Mouse (Mus musculus) layer of hippocampus, postnatal 36 days (tissue): ENCODE measurements around the gene Kptn. TPM values are rescaled to one million over a fixed set of nuclear protein-coding genes. Genes with fewer than 3 reads are reported as not detected.
A peak's percentile ranks its signal among the peaks of the same experiment; 100 is the strongest.

Source experiments
- DNase-seq, 2 experiments: peaks; one replicate each; pipeline ENCODE4 v3.0.0; 2022
- total RNA-seq, 2 experiments: library from RNA; stranded (reverse); gene quantifications; 2 replicates each; pipeline ENCODE4 v1.2.3; 2021

Gene Kptn
- 10 to 100 TPM; 32.0 to 37.8 TPM for total RNA-seq

DNA sequence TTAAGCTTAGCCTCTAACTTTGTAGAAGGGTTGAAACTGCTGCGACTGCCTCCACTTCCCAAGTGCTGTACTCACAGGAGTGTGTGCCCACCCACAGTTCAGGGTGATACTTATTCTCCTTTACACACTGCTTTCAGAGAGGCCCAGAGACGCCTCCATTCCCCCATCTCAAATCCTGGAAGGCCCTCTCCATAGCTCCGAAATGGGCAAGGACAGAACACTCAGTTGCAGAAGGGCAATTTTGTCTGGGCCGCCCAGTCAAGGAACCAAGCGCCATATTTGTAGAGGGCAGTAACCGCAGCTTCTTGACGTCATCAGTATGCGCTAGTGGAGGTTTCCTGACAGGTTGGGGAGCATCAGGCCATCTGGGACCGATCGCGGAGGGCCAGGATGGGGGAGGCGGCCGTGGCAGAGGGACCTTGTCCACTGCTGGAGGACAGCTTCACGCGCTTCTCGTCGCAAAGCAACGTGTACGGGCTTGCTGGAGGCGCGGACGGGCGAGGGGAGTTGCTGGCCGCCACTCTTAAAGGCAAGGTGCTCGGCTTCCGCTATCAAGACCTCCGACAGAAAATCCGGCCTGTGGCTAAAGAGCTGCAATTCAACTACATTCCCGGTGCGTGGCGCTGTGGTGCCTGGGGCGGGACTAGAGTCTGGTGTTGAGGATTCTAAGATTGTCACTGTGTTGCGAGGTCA lies at the start of gene Kptn:
TSS of gene Kptn (plus strand) at position 327 of the 693 bp plus-strand sequence.
- DNase-seq = peak; percentile 93

DNA sequence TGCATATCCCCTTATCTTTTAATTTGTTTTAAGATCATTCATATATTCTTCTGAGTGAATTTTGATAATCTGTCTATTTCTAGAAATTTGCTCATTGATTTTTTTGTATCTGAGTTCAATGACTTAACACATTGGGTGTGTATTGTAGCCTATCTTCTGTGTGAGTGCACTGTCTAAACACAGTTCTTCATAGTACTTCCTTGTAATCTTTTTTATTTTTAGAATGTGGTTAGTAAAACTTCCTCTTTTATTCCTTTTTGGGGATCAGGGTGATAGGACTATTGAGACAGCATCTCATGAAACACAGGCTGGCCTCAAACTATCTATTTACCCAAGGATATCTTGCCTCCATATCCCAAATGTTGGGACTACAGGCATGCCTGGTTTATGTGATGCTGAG lies 48.8 kb upstream of the Kptn start:
- no peak for DNase-seq

DNA sequence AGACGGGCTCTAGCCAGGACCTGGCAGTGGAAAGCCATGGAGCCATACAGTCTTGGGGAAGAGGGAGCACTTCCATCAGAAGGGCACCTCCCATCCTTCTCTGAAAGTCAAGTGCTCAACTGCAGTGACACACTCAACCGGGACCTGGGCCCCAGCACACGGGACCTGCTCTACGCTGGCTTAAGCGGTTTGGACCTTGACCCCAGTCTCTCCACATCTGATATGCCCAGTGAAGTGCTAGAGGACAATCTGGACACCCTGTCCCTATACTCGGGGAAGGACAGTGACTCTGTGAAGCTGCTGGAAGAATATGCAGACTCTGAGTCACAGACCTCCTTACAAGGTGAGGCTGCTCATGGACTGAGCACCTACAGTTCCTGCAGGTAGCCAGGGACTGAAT lies 47.8 kb upstream of the Kptn start:
- DNase-seq = no peak

DNA sequence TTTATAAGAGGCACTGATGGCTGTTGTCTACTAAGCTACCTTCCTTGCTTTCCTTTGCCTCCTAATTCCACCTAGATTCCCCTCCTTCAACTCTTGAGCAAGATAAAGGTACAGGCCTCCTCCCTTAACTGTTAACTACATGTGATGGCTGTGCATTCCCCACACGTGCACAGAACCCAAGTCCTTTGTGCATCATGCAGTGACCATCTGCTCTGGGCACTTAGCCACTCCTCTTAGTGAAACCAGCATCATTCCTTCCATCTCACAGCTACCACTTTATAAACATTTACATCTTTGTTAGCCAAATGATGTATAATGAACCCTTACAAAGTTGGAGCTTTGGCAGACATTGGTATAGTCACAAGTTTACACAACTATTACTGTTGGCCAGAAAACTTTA lies 39.7 kb upstream of the Kptn start:
- DNase-seq = no peak

DNA sequence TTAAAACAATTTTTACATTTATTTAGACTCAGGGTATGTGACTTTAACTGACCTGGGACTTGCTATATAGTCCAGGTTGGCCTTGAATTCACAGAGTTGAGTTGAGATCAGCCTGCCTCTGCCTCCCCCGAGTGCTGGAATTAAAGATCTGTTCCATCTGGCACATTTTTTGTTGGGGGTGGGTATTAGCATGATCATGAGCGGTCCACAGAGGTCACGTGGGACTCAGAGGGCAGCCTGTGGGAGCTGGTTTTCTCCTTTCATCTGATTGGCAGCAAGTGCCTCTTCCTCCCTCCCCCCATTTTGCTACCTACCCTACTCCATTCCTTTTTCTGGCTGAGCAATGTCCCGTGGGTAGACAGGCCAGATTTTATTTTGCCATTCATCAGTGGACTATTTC lies 39.1 kb upstream of the Kptn start:
- no peak for DNase-seq

DNA sequence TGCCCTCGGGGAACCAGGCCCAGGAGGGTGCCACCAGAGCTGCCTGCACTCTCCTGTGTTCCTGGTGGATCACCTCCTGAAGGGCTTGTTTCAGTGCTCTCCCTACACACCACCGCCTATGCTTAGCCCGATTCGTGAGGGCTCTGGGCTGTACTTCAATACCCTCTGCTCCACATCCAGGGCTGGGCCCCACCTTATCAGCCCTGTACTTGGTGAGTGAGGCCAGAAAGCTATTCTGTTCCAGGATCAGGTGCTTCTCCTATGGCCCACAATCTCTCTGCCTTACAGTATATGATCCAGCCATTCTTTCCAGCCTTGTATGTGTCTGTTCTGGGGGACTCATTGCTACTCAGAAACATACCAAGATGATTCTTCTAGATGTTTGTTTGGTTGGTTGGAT lies 36.3 kb upstream of the Kptn start:
- no peak for DNase-seq

DNA sequence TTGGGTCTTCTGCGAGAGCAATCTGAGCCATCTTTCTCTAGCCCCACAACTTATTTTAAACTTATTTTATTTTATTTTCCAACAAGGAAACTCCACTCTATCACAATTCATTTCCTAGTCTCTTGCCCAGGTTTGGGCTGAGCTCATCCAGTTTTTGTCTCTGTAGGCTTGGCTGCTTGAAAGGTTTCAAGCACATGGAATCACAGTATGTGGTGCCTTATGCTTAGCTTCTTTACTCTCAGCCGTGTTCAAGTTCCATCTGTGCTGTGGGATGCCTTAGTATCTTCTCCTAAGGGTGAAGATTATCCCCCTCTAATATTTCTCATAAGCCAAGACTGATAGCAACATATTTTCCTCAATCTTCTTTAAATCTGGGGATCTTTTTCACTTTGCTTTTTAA lies 32.1 kb upstream of the Kptn start:
- DNase-seq = no peak

DNA sequence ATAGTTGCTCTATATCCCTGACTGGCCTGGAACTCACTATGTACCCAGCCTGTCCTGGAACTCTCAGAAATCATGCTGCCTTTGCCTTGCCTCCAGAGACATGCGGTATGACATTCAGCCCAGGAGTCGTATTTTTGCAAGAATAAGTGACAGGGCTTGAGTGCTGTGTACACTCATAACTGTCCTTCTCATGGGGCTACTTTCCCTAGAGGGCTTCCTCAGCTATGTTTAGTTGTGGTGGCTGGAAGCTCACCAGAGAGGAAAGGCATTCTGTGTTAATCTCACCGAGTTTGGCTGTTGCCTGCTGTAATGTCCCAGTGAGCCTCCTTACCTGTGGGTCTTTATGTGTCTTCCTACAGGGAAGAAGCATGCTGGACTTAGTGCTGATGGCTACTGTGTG lies 25.1 kb upstream of the Kptn start:
- no peak for DNase-seq

DNA sequence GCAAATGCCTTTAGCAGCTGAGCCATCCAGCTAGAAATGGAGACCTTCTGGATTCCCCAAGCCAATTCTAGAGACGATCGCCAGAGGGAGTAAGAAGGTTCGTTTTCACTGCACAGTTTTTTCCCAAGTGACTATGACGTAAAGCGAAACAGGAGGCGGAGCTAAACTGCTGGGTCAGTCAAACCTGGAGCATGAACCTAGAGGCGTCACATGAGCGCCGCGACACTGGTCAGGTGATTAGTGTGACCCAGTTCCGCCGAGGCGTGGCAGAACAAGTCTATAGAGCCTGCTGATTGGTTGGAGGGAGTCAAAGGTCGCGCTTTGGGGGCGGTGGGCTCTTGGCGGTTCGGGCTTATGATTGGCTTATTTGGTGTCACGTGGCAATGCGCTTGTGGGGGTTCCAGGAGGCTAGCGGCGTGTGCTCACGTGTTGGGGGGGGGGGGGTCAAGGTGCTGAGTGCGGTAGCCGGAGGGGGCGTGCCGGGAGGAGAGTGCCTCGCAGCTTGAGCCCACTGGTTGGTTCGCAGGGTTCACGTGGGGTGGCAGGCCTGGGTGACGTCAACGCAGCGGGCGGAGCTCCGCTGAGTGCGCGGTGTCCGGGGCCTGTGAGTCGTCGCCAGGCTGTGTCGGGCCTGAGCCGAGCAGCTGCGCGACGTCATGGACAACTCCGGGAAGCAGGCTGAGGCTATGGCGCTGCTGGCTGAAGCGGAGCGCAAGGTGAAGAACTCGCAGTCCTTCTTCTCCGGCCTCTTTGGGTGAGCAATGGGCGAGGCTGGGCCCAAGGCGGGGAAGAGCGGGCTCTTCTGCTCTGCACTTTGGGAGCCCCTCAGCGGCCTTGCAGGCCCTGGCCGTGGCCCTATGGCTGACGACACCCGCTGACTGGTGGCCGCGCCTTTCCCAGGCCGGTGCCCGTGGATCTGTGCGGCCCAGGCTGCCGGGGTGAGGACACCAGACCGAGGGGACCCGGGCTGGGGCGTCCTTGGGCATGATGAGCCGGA lies 21.4 kb upstream of the Kptn start, which contains the start of gene Napa:
TSS of gene Napa (plus strand) at position 438 of the 997 bp plus-strand sequence.
- peak; percentile 97 to 98 for DNase-seq

DNA sequence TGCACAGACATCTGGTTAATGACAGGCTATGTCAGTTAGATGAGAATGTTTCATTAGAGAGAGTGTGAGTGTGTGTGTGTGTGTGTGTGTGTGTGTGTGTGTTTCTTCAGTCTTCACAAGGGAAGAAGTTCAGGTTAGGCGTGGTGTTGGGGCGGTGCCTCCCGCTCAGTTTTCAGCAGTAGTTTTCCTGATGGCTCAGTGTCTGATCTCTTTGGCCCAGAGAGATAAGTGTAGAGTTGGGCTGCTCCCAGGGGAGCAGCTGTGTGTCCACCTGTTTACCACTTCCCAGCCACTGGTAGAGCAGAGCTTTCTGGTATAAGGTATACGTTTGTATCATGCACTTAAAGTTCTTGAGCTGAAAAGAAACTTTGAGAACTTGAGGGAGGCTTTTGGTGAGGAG lies 19.8 kb upstream of the Kptn start:
- no peak for DNase-seq

DNA sequence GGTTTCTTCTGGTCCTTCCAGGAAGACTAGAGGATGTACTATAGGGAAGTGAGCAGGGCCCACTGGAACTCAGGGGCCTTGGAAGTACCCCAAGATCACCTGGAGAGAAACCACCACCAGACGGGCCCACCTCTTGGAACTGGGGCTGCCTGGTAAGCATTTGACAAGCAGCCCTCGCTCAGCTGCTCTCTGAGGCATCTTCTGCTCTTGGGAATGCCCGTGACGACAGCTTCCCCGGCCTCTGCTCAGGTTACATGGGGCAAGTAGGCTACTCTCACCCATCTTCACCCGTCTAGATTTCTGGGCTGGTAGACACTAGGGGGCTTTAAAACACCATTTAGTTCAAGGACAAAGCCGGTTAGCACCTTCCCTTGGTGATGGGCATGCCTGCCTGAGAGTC lies 18.6 kb upstream of the Kptn start:
- no peak for DNase-seq

DNA sequence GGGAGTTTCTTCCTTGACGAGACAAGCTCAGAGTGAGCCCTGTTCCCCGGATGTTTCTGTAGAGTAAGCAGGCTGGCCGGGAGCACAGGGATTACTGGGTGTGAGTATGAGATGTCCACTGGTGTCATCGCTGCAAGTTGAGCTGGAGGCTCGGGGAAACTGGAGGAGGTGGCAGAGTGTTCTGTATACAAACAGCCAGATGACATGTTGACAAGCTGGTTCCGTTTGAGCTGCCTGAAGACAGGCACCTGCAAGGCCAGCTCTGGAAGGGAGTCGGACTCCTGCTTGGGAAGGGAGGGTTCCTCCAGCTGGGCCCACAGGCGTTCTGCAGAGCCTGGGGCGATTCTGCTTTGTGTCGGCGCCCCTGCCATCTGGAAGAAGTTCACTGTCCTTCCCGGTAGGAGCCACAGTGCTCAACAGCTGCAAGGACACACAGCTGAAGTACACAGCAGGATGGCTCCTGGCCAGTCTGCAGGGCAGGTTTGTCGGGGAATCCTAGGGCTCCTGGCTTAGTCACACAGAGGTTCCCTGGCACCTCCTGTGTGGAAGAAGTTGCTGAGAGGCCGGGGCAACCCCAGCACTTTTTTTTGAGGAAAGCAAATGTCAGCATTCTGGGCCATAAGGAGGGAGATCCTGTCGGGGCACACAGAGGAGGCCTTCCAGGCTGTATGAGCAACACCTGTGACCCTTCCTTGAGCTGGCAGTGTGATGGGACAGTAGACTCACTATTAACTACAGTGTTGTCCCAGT lies 17.8 kb upstream of the Kptn start:
- DNase-seq = no peak

DNA sequence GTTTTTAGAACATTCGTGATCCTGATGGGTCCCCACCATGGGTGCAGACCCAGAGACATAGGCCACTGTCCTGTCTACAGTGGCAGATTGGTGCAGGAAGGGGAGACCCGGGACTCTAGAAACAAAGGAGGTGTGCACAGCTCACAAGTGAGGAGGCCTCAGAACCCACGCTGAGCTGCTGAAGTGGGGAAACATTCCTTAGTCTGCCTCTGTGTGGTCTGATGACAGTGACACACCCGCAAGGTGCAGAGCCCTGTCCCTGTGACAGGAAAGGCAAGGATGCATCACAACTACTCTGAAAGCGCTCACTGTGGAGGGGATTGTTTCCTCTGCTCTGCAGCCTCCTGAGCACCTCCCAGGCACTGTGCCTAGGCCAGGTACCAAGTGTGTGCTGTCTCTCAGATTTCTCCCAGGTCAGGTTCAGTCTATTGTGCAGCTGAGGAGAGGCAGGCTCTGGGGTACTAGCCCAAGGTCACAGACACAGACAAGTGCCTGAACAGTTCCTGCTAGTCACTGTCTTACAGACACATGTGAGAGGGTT lies 16.9 kb upstream of the Kptn start:
- no peak for DNase-seq

DNA sequence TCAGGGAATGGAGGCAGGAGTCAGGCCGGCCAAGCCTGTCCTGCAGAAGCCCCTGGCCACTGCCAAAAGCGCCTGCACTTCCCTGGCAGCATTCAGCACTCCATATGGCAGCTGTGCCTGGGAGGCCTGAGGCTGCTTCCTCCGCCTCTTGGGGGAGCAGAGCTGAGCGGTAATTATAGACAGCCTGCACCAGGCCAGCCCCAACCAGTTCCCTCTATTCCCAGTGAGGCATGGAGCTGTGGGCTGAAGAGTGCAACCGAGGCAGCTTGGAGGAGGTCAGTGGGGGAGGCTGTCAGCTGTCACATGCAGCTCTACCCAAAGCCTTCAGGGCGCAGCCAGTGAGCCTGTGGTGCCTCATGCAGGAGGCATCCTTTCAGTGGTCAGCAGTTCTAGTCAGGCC lies 15.9 kb upstream of the Kptn start:
- DNase-seq = peak; percentile 72 to 81

DNA sequence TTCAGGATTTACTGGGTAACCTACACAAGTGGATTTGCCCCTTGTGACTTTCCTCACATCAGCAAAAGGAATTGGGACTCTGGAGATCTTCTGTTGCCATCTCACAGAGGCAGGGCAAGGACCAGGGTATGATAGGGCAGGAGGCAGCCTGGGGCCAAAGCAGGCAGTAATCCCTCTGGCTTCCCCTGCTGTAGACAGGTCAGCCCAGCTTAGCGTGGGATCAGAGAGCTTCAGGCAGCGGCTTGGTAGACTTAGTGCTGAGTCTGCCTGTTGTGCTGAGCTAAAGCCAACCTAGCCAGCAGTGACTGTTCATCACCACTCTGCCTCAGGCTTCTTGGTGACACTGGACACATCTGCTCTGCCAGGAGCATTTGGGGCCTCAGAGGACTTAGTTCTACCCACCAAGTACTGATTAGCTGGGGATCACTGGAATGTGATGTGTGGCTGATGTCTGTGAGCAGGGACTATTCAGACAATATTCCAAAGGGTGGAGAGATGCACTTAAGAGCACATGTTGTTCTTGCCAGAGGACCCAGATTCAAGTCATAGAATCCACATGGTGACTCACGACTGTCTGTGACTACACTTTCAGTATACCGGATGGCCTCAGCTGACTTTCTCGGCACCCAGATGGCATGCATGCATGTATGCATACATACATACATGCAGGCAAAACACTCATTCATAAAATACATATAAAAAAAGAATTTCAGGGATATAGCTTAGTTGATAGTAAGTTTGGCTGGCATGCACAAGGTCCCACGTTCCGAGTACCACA lies 14.9 kb upstream of the Kptn start:
- DNase-seq = no peak

DNA sequence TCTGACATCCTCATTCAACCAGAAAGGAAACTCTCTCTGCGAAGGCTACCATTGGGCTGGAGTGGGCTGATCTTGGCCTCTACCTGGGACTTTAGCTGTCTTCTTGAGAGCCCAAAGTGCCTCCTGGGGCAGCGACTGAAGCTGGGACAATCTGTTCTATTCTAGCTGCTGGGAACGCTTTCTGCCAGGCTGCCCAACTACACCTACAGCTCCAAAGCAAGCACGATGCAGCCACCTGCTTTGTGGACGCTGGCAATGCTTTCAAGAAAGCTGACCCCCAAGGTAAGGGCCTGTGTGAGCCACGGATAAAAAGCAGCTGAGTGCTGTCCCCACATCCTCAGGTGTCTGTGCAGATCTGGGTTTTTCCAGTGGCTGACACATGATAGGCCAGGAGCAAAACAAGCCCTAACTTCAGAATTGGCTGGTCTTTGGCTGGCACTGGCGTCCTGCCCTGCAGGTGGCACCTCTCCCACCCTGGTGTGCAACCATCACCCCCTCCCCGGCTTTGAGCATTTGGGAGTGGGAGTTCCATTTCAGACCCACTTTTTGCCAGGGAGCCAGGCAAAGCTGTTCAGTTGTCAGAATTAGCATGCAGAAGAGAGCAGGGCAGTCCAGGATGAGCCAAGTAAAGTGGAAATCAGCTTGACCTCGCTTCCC lies 10.7 kb upstream of the Kptn start:
- no peak for DNase-seq

DNA sequence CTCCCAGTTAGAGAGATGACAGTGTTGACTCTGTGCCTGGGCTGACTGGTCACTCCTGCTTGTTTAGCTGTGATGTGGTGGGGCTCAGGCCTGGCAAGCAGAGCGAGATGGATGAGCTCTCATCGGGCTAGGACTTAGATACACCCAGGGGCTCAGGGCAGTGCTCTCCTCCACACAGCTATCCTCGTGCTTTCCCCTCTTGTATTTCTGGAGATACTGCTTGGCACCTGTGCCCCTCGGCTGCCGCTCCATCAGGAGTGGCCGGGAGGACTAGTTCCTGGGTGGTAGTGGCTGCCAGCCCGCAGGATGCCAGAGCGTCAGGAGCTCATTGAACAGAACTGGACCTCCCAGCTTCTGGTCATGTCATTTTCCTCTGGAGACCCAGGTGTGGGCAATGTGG lies 9.5 kb upstream of the Kptn start:
- DNase-seq = no peak

DNA sequence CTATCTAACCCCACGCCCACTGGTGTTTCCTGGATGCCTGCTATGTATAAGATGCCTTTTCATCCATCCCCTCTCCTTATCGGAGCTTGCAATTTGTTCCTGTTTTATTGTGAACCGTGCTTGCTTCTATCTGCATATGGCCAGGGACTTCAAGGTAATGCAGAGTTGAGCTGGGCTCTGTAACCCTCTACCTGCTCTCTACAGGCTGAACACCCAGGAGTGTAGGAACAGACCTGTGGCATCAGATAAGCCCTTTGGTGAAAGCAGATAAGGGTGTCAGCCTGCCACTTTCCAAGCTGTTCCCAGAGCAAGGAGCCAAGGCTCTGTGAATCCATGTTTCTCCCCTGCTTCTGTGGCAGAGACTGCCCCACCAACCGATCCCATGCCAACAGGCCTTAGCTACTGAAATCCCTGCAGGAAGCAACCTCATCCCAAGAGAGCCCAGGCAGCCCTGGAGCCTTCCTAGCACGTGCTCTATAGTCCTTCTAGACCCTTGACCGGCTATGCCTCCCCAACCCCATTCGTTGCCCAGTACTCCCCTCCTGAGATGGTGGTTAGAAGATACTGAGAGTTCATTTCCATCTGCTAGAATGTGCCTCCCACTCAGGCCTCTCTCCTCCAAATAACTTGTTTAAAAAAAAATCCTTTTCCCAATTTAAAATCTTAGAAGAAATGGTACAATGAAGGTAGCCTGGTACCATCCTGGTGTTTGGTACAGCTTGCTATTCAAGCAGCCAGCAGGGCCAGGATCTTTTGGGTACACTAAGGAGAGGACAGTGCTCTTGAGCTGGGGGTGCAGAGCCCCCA lies 8.2 kb upstream of the Kptn start:
- DNase-seq = no peak

DNA sequence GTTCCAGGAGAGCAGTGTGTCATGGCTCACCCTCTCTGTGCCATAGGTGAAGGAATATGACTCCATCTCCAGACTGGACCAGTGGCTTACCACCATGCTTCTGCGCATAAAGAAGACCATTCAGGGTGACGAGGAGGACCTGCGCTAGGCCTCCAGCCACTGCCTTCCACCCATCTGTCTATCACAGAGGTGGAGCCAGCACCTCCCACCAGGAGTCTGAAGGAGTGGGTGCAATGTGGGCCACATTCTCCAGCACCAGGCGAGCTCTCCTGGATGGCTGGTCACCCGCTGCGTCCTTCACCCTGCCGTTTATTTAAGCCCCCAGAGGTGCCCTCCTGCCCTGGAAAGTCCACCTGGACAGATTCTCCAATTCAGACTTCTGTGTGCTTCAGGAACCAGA lies 3.3 kb upstream of the Kptn start:
- DNase-seq = no peak

DNA sequence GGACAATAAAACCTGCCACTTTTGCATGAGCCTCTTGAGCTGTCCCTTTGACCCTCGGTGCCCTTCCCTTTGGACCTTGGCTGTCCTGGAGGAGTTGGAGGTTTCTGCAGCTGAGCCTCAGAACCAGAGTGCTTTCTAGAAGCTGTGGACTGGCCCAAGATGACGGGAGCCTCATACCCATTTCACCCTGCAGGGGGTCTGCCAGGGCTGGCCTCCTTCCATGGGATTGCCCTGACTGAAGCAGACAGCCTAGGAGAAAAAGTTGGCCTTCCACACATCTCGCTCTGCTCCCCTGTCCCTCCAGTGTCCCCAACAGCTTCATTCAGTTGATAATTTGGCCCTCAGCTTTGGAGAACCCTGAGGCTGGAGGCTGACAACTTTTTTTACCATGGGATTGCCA lies 2.6 kb upstream of the Kptn start:
- no peak for DNase-seq

DNA sequence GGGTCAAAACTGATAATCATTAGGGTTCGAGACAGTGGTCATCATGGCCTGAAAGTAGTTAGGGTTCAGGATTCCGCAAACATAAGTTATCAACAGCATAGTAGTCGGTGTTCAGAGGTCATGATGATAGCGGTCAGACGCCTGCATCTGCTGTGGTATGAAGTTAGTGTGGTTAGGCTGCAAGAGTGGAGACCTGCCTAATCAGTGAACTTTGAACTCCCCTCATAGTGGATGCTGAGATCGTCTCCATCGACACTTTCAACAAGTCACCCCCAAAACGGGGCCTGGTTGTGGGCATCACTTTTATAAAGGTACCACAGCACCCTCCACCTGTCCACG lies 536 bp downstream of the Kptn start:
- DNase-seq = no peak
